Mouse (Mus musculus): Measurements from ENCODE around the gene Ppp4r1. TPM values are rescaled to one million over a fixed set of nuclear protein-coding genes. Genes with fewer than 3 reads are reported as not detected.

Ppp4r1 gene
- polyA plus RNA-seq, 1 experiment from 2014 or later: 45.2 TPM

GRCm38 (mm10) chr17:65847694-65848449, 65.5 kb downstream of the Ppp4r1 start:
- Histone ChIP-seq H3K9me3 (no peaks in the 10 kb centered on the region), H3K4me2 (replicated peaks) (no peak overlapping the region), H3K27ac (replicated peaks) (peak overlapping the region; percentile 7; the same call in 1 of the 2 replicates), H3K9ac (replicated peaks) (no peak overlapping the region), H3K4me1 (peaks cover 4% of the 10 kb centered on the region; the same call in 1 of the 2 replicates), H3K36me3 (peaks cover 40% of the 10 kb centered on the region), H3K27me3 (no peaks in the 10 kb centered on the region), H3K4me3 (no peak overlapping the region)
- 62% methylated on average over 11 of the region's 11 CpGs for WGBS
- ATAC-seq (replicated peaks): 0 out of 2 replicates have a peak, but pooled peaks have one; percentile 36

DNA sequence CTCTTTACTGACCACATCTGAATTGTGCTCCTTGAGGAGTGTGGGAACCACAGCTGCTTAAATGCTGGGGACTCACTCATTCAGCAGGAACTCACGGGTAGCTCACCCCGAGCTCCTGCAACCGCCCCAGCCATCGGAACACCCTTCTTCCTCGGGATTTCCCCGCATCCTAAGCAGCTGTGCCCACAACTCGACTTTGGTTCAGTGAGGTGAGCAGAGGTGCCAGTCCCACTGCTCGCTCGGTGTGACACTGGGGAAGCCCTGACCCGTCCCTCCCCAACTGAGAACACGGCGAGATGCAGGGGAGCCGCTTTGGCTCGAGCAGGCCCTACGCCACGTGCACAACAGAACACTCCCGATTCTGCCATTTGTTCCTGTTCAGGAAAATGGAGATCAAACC, 68.1 kb downstream of the Ppp4r1 start:
- Histone ChIP-seq H3K4me2 (replicated peaks) (no peak overlapping the region), H3K9me3 (no peaks in the 10 kb centered on the region), H3K4me3 (no peak overlapping the region), H3K4me1 (peaks cover 4% of the 10 kb centered on the region; the same call in 1 of the 2 replicates), H3K27me3 (no peaks in the 10 kb centered on the region), H3K27ac (replicated peaks) (no peak overlapping the region), H3K36me3 (peaks cover 41% of the 10 kb centered on the region), H3K9ac (replicated peaks) (no peak overlapping the region)
- no peak for ATAC-seq (replicated peaks)
- WGBS: 92% methylated on average over 17 of the region's 17 CpGs

DNA sequence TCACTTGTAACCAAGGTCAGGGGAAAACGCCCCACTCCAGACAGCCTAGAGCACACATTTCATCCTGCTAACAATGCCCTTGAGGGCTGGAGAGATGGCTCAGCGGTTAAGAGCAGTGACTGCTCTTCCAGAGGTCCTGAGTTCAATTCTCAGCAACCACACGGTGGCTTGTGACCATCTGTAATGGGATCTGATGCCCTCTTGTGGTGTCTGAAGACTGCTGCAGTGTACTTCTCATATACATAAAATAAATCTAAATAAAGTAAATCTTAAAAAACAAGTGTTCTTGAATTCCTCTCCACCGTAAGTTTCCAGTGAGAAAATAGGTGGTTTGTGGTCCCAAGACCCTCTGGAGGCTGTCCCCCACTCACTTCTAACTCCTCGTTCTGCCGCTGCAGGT, 69.4 kb downstream of the Ppp4r1 start:
- Histone ChIP-seq H3K9ac (replicated peaks) (no peak overlapping the region), H3K4me2 (replicated peaks) (no peak overlapping the region), H3K9me3 (no peaks in the 10 kb centered on the region), H3K36me3 (peaks cover 42% of the 10 kb centered on the region), H3K4me1 (peaks cover 4% of the 10 kb centered on the region; the same call in 1 of the 2 replicates), H3K27ac (replicated peaks) (no peak overlapping the region), H3K27me3 (no peaks in the 10 kb centered on the region), H3K4me3 (no peak overlapping the region)
- WGBS: 90% methylated on average over 6 of the region's 6 CpGs
- ATAC-seq (replicated peaks): no peak

DNA sequence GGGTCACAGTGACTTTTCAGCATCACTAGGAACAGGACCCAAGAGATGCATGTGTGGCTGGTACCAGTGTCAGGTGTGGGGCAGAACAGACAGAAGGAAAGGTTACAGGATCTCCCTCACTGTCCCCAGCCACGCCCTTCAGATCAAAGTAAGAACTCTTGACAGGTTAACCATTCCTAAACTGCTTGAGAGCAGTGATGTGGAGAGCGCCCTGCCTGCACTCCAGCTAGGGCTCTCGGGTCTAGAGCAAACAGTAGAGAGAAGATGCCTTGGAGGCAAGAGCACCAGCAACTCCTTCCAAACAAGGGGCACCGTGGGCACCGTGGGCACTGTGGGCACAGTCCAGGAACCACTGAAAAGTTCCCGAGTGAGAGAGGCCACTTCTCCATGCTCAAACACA, 71.0 kb downstream of the Ppp4r1 start:
- Histone ChIP-seq H3K4me1 (no peaks in the 10 kb centered on the region), H3K27me3 (no peaks in the 10 kb centered on the region), H3K9ac (replicated peaks) (no peak overlapping the region), H3K9me3 (no peaks in the 10 kb centered on the region), H3K36me3 (peaks cover 50% of the 10 kb centered on the region), H3K4me2 (replicated peaks) (no peak overlapping the region), H3K27ac (replicated peaks) (no peak overlapping the region), H3K4me3 (no peak overlapping the region)
- WGBS: 93% methylated on average over 6 of the region's 6 CpGs
- ATAC-seq (replicated peaks): no peak

GRCm38 (mm10) chr17:65854006-65854405, 71.6 kb downstream of the Ppp4r1 start:
- no peaks in the 10 kb centered on the region for H3K9me3 ChIP-seq
- peaks cover 49% of the 10 kb centered on the region for H3K36me3 ChIP-seq
- no peak overlapping the region for H3K4me3 ChIP-seq
- H3K9ac ChIP-seq (replicated peaks): no peak overlapping the region
- ATAC-seq (replicated peaks): no peak
- no peaks in the 10 kb centered on the region for H3K4me1 ChIP-seq
- no peak overlapping the region for H3K27ac ChIP-seq (replicated peaks)
- 94% methylated on average over 4 of the region's 4 CpGs for WGBS
- H3K4me2 ChIP-seq (replicated peaks): no peak overlapping the region
- no peaks in the 10 kb centered on the region for H3K27me3 ChIP-seq

- no peak overlapping the region for H3K4me3 ChIP-seq
- no peaks in the 10 kb centered on the region for H3K9me3 ChIP-seq
Measured at GRCm38 (mm10) chr17:65857617-65858016, 75.2 kb downstream of the Ppp4r1 start.

DNA sequence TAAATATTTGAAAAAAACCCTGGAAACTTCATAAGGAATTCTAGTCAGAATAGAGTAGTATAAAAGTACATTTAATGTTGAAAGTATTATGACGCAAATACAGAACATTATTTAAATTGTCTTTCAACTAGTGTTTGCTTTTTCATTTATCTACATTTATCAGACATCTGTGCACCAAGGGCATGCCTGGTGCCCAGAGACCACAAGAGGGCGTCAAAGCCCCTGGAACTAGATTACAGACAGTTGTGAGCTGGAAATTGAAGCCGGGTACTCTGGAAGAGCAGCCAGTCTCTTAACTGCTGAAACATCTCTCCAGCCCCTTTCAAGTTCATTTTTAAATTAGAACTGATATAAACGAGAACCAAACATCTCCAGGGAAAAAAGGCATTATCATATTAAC, 80.2 kb downstream of the Ppp4r1 start:
- H3K9me3 ChIP-seq: no peaks in the 10 kb centered on the region
- H3K4me3 ChIP-seq: no peak overlapping the region
- peaks cover 10% of the 10 kb centered on the region for H3K36me3 ChIP-seq
- no peak overlapping the region for H3K4me2 ChIP-seq (replicated peaks)
- no peak overlapping the region for H3K9ac ChIP-seq (replicated peaks)
- ATAC-seq (replicated peaks): no peak
- 0 out of 2 replicates have a peak, but pooled peaks cover 6% of the 10 kb centered on the region for H3K4me1 ChIP-seq
- H3K27me3 ChIP-seq: no peaks in the 10 kb centered on the region
- WGBS: 54% methylated on average over 4 of the region's 4 CpGs
- no peak overlapping the region for H3K27ac ChIP-seq (replicated peaks)

More at GRCm38 (mm10) chr17:65857617-65858016, 75.2 kb downstream of the Ppp4r1 start:
- 85% methylated on average over 4 of the region's 4 CpGs for WGBS
- Histone ChIP-seq H3K27ac (replicated peaks) (no peak overlapping the region), H3K27me3 (no peaks in the 10 kb centered on the region), H3K4me2 (replicated peaks) (no peak overlapping the region), H3K4me1 (no peaks in the 10 kb centered on the region), H3K9ac (replicated peaks) (no peak overlapping the region), H3K36me3 (peaks cover 21% of the 10 kb centered on the region)
- ATAC-seq (replicated peaks): no peak

DNA sequence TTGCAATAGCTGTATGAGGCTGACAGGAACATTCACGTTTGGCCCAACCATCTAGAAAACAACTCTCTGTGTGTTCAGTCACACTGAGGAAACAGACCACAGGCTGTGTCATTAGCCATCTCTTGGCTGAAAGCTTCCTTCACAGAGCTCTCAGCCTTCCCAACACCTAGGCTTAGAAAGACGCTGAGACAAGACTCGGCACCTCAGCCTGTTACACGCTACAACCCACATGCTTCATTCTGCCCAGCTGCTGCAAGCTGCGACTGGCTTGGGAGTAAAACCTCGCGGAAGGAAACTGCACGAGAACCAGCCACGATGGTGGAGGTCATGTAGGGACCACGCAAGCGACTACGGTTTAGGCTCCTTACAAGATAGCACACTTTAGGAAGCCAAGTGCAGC, 81.5 kb downstream of the Ppp4r1 start:
- H3K4me2 ChIP-seq (replicated peaks): no peak overlapping the region
- no peaks in the 10 kb centered on the region for H3K9me3 ChIP-seq
- no peaks in the 10 kb centered on the region for H3K27me3 ChIP-seq
- H3K4me1 ChIP-seq: 0 out of 2 replicates have a peak, but pooled peaks cover 6% of the 10 kb centered on the region
- H3K9ac ChIP-seq (replicated peaks): no peak overlapping the region
- H3K27ac ChIP-seq (replicated peaks): no peak overlapping the region
- no peak overlapping the region for H3K4me3 ChIP-seq
- ATAC-seq (replicated peaks): no peak
- WGBS: 95% methylated on average over 12 of the region's 12 CpGs
- peaks cover 3% of the 10 kb centered on the region for H3K36me3 ChIP-seq

DNA sequence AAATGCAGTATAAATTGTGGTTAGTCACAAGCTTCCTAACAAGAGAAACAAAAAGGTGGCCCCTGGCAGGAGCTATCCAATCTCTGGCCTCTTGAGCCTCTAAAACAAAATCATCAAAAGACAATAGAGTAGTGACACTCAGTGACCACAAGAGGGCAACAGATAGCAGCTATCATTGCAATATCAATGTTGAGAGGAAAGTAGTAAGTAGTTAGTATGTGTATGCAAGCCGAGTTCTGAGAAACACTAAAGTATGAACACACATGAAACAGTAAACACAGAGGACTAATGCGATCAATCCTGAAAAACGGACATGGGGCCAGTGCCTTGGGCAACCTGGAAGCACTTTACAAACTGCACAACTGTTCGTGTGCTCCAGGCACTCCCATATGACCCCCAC, 82.4 kb downstream of the Ppp4r1 start:
- Histone ChIP-seq H3K27ac (replicated peaks) (no peak overlapping the region), H3K4me1 (0 out of 2 replicates have a peak, but pooled peaks cover 6% of the 10 kb centered on the region), H3K4me3 (no peak overlapping the region), H3K9ac (replicated peaks) (no peak overlapping the region), H3K4me2 (replicated peaks) (no peak overlapping the region), H3K27me3 (no peaks in the 10 kb centered on the region), H3K9me3 (no peaks in the 10 kb centered on the region), H3K36me3 (peaks cover 3% of the 10 kb centered on the region)
- WGBS: 35% methylated on average over 4 of the region's 4 CpGs
- ATAC-seq (replicated peaks): peak; percentile 52; the same call in 1 of the 2 replicates

- Histone ChIP-seq H3K4me3 (no peak overlapping the region), H3K36me3 (peaks cover 3% of the 10 kb centered on the region), H3K27ac (replicated peaks) (no peak overlapping the region), H3K9me3 (no peaks in the 10 kb centered on the region), H3K27me3 (no peaks in the 10 kb centered on the region), H3K4me2 (replicated peaks) (no peak overlapping the region), H3K4me1 (0 out of 2 replicates have a peak, but pooled peaks cover 6% of the 10 kb centered on the region), H3K9ac (replicated peaks) (no peak overlapping the region)
- no peak for ATAC-seq (replicated peaks)
Measured at GRCm38 (mm10) chr17:65865265-65865664, 82.9 kb downstream of the Ppp4r1 start.

GRCm38 (mm10) chr17:65866201-65866600, 83.8 kb downstream of the Ppp4r1 start:
- Histone ChIP-seq H3K4me2 (replicated peaks) (no peak overlapping the region), H3K27me3 (no peaks in the 10 kb centered on the region), H3K9ac (replicated peaks) (no peak overlapping the region), H3K4me1 (0 out of 2 replicates have a peak, but pooled peaks cover 6% of the 10 kb centered on the region), H3K36me3 (no peaks in the 10 kb centered on the region; the same call in 1 of the 2 replicates), H3K9me3 (no peaks in the 10 kb centered on the region), H3K4me3 (no peak overlapping the region), H3K27ac (replicated peaks) (no peak overlapping the region)
- 73% methylated on average over 3 of the region's 3 CpGs for WGBS
- ATAC-seq (replicated peaks): no peak

DNA sequence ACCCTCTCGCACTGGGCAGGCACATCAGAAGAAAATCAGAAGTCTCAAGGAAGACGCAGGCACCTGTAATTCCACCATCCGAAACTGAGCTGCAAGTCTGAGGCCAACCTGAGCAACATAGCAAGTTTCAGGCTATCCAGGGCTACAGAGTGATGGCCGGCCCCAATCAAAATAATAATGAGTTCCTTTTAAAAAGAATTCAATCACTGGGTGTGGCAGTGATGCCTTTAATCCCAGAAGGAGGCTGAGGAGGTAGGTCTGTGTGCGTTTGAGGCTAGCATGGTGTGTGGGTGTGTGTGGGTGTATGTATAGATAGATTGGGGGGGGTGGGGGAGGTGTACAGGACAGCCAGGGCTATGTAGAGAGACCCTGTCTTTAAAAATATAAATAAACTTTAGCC, 85.6 kb downstream of the Ppp4r1 start:
- Histone ChIP-seq H3K27me3 (no peaks in the 10 kb centered on the region), H3K9ac (replicated peaks) (no peak overlapping the region), H3K9me3 (no peaks in the 10 kb centered on the region), H3K36me3 (no peaks in the 10 kb centered on the region; the same call in 1 of the 2 replicates), H3K4me3 (no peak overlapping the region), H3K27ac (replicated peaks) (no peak overlapping the region), H3K4me2 (replicated peaks) (no peak overlapping the region), H3K4me1 (peaks cover 17% of the 10 kb centered on the region)
- ATAC-seq (replicated peaks): no peak
- 87% methylated on average over 5 of the region's 5 CpGs for WGBS
